Mouse (Mus musculus): Measurements from ENCODE around the gene Vav1. TPM values are rescaled to one million over a fixed set of nuclear protein-coding genes. Genes with fewer than 3 reads are reported as not detected.
"Not testable (repeated sequence)": the region's sequence is repeated elsewhere in the genome, so short reads cannot be mapped to it uniquely, and the experiment has no call there.

Vav1 gene
- polyA plus RNA-seq, 1 experiment = 3.1 TPM

GRCm38 (mm10) chr17:57251431-57251830 is 27.5 kb upstream of the Vav1 start:
- DNase-seq (ENCODE audit: low read depth) = no peak

- no peak for DNase-seq (ENCODE audit: low read depth)
Measured at GRCm38 (mm10) chr17:57253306-57253705, 25.6 kb upstream of the Vav1 start.

GRCm38 (mm10) chr17:57255354-57255753 is 23.5 kb upstream of the Vav1 start:
- no peak for DNase-seq (ENCODE audit: low read depth)

GRCm38 (mm10) chr17:57256921-57257485 is 21.9 kb upstream of the Vav1 start:
- DNase-seq (ENCODE audit: low read depth) = no peak

GRCm38 (mm10) chr17:57258191-57258590 is 20.7 kb upstream of the Vav1 start:
- no peak for DNase-seq (ENCODE audit: low read depth)

GRCm38 (mm10) chr17:57259742-57260141 is 19.2 kb upstream of the Vav1 start:
- no peak for DNase-seq (ENCODE audit: low read depth)

GRCm38 (mm10) chr17:57260351-57260750 is 18.5 kb upstream of the Vav1 start:
- no peak for DNase-seq (ENCODE audit: low read depth)

GRCm38 (mm10) chr17:57261286-57261685 is 17.6 kb upstream of the Vav1 start:
- no peak for DNase-seq (ENCODE audit: low read depth)

GRCm38 (mm10) chr17:57261796-57262195 is 17.1 kb upstream of the Vav1 start:
- DNase-seq (ENCODE audit: low read depth) = no peak

- DNase-seq (ENCODE audit: low read depth) = no peak
Measured at GRCm38 (mm10) chr17:57262901-57263550, 15.9 kb upstream of the Vav1 start.

- no peak for DNase-seq (ENCODE audit: low read depth)
Measured at GRCm38 (mm10) chr17:57264164-57264563, 14.7 kb upstream of the Vav1 start.

GRCm38 (mm10) chr17:57264972-57265945 is 13.6 kb upstream of the Vav1 start:
- DNase-seq (ENCODE audit: low read depth) = no peak

- no peak for DNase-seq (ENCODE audit: low read depth)
Measured at GRCm38 (mm10) chr17:57267556-57268126, 11.3 kb upstream of the Vav1 start.

- no peak for DNase-seq (ENCODE audit: low read depth)
Measured at GRCm38 (mm10) chr17:57271301-57271700, 7.6 kb upstream of the Vav1 start.

GRCm38 (mm10) chr17:57273846-57274245 is 5.1 kb upstream of the Vav1 start:
- DNase-seq (ENCODE audit: low read depth) = no peak

GRCm38 (mm10) chr17:57274686-57275085 is 4.2 kb upstream of the Vav1 start:
- no peak for DNase-seq (ENCODE audit: low read depth)

- no peak for DNase-seq (ENCODE audit: low read depth)
Measured at GRCm38 (mm10) chr17:57275111-57275996, 3.5 kb upstream of the Vav1 start.

- no peak for DNase-seq (ENCODE audit: low read depth)
Measured at GRCm38 (mm10) chr17:57275997-57276351, 2.9 kb upstream of the Vav1 start.

GRCm38 (mm10) chr17:57276634-57277121 is 2.2 kb upstream of the Vav1 start:
- no peak for DNase-seq (ENCODE audit: low read depth)

- DNase-seq (ENCODE audit: low read depth) = not testable (repeated sequence)
Measured at GRCm38 (mm10) chr17:57277598-57278261, 1.2 kb upstream of the Vav1 start.

- DNase-seq (ENCODE audit: low read depth) = no peak
Measured at GRCm38 (mm10) chr17:57278537-57278936, 363 bp upstream of the Vav1 start.

All from gonadal fat pad, adult 2 months (tissue).